Mouse (Mus musculus) G1E-ER4 (cell line): ENCODE measurements around the gene Tjap1. TPM values are rescaled to one million over a fixed set of nuclear protein-coding genes. Genes with fewer than 3 reads are reported as not detected.

ENCODE experiments used
- GATA1 ChIP-seq: IDR thresholded peaks from one replicate; pipeline ENCODE4 v1.8.0; 2012; ENCODE audit warnings: low read length, inconsistent platforms
- polyA plus RNA-seq: library from polyadenylated mRNA; stranded (reverse); fragments of >175 nt; gene quantifications from 2 replicates; pipeline ENCODE4 v1.2.3, GENCODE M21; 2012

Gene Tjap1
- polyA plus RNA-seq, 1 experiment, result 127 TPM

DNA sequence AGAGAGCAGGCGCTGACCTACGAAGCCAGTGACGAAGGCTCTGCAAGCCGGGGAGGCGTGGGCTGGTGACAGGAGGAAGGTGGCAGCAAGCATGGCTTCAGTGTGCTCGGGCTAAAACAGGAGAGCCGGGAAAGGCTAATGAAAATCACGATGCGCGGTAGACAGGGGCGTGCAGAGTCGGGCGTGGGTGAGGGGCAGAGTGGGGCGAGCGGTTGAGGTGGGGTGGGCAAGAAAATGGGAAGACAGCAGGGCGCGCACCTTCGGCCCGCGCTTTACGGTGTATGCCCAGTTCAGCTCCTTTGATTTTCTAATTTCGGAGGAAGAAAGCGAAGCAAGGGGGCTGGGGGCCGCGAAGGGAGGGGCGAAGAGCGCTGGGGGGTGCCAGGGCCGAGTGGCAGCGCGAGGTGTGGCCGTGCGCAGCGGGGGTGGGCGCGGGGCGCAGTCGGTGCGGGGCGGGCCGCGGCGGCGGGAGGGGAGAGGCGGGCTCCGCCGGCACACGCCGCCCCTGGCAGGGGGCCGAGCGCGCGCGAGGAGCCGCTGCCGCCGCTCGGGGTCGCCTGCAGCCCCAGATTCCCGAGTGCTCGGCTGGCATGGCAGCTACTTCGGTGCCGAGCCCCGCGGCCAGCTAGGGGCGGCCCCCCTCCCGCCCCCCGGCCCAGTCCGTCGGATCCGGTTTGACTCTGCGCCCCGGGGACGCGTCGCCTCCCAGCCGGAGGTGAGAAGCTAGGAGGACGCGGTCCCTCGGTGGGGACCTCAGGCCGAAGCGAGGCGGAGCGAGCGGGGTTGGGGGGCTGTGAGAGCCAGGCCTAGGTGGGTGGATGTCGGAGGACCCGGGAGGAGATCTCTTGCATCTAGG lies 14.8 kb upstream of the Tjap1 start, which contains the start of gene Dlk2:
Gene Dlk2, plus strand, starts transcription at position 58 of the 856 bp plus-strand sequence.
- TF ChIP-seq GATA1, result no peak

DNA sequence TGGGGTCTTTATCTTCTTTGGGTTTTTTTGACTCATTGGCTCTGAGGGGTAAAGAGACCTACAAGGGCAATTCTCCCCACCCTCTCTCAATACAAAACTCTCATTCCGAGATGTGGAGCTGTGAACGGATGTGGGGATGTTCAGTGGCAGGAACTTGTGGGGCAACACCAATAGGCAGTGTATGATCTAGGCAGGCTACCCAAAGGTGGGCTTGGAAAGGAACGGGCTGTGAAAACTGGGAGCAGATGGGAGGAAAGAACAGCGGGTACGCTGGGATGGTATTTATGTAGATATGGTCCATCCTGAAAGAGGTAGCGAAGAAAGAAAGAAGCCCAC lies 14.2 kb upstream of the Tjap1 start:
- no peak for TF ChIP-seq GATA1

DNA sequence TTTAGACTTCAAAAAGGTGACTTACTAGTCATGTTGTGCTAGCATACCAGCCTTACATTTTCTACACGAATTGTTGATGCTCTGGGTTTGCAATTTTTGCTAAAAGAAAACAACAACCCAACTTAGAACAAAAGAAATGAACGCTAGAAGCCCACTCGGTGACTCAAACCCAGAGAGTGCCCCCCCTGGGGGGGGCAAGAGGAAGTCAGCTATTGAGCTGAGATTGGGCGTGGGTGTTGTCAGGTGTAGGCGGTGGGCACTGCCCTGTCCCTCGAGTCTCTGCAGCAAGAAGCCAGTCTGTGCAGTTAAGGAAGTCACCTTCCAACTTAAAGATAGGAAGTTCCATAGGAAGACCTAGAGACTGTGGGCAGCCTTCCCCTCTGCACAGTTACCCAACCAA lies 13.8 kb upstream of the Tjap1 start:
- no peak for TF ChIP-seq GATA1

DNA sequence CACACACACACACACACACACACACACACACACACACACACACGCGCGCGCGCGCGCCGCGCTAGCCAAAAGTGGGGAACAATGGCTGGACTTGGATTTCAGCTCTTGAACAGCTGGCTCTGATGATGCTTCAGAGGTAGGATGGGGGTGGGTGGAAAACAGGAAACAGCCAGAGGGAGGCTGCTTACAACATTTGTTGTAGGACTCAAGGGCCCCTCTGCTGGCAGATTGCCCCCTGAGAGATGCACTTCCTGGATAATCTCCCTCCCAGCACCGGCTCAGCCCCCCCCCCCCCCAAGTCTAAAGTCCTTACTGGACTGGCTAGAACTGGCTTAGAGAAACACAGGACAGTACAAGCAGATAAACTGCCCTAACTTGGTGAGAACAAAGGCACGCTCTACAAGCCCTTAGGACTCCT lies 4.9 kb upstream of the Tjap1 start:
- no peak for TF ChIP-seq GATA1

DNA sequence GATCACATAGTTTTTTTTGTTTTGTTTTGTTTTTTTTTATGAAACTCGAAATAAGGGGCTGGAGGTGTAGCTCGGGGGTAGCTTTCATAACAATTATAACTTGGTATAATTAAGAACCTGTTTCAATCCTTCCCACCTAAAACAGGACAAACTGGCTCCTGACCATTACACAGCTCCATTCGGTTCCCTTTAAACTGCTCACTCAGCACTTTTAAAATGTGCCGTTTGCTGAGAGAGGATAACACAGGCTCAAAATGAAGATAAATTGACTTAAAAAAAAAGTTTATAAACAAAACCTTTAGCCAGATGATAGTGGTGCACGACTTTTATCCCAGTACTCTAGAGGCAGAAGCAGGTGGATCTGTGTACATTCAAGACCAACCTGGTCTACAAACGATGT lies 2.6 kb upstream of the Tjap1 start:
- no peak for TF ChIP-seq GATA1

DNA sequence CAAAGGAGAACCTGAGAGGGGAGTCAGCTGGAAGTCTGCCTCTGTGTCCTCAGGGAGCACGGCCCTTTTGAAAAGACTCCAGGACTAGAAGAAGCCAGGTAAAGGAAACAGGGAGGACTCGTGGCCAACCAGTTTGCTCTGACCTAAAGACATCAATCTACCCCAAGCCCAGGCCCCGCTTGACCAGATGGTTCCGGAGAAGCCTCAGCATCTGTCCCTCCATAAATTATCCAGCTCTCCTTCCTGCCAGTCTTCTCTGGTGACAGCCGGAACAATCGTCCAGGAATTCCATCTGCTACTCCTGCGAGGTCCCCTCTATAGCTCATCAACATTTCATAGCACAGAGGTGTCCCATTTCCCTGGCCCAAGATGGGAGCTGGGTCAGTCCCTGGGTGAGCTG lies 1.8 kb upstream of the Tjap1 start:
- no peak for TF ChIP-seq GATA1

DNA sequence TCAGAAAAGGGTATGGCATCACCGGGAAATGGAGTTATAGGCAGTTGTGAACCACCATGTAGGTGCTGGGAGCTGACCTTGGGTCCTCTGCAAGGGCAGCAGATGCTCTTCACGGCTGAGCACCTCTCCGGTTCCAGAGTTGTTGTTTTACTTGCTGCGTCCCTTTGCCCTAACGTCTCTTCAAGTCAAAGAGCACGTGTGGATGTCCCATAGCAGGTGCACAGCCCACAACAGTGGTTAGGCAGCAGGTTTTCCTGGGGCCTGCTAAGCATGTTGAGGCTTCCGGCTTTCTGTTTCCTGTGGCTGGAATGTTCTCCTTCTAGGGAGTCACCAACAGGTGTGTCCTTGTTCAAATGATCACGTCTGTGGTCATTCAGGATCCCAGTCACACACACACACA lies 1.1 kb upstream of the Tjap1 start:
- TF ChIP-seq GATA1, result no peak

DNA sequence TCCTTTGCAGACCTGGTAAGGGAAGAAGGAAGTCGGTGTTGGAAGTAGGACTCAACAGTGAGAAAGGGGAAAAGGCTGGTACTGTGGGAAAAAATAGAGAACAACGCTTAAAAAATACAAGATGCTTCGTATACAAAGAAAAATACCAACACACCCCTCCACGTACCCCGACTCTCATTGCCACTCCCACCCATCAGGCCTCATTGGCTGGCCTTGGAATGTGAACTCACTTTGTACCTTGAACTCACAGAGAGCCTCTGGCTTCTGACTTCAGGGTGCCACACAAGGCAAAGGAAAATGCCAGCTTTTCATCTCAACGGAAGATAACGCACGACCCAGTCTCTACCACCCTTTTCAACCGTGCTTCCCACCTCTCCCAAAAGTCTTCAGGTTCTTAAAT lies 314 bp upstream of the Tjap1 start:
- TF ChIP-seq GATA1, result no peak

DNA sequence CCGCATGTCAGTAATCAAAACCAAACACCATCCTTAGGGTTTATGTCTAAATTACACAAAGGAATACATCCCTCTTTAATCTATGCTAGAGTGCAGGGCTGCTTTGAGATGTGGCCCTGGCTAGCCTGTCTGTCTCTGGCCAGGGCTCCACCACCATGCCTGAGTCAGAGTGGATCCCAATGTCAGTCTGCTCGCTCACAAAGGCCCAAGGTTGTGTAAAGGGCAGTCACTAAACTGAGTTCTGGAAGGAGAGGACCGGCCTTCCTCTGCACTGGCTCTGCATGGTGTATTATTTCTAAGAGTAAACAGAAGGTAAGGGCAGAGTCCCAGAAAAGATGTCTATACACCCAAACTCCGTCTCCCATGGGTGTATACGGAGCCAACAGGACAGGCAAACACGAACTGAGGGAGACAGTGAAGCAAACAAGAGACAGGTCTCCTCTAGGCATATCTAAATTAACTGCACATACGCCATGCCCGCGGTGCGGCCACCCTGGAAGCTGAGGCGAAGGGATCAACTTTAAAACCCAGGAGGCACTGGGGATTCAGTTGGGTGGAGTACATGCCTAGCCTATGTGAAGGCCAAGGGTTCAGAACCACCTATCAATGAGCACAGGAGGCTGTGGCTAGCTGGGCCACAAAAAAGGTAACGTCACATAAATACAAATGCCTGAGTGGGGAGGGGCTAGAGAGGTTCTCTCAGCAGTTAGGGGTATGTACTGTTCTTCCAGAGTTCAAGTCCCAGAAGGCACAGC lies 4.6 kb downstream of the Tjap1 start:
- no peak for TF ChIP-seq GATA1

DNA sequence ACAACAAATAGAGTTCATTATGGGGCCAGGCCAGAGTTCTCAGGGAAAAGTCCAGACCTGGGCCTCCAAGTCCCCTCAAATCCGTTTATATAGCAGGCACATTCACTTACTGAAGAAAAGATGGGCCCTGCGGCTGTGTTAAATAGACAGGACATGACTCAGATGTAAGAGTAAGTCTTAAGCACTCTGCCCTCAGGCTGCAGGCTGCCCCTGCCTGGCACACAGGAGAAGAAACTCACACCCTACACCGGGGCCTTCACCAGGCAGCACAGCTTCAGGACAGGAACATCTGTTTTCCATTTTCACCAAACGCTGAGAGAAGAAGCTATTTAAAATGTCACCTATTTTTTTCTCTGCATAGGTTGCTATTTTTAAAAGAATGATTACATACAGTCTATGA lies 5.2 kb downstream of the Tjap1 start:
- TF ChIP-seq GATA1, result no peak

DNA sequence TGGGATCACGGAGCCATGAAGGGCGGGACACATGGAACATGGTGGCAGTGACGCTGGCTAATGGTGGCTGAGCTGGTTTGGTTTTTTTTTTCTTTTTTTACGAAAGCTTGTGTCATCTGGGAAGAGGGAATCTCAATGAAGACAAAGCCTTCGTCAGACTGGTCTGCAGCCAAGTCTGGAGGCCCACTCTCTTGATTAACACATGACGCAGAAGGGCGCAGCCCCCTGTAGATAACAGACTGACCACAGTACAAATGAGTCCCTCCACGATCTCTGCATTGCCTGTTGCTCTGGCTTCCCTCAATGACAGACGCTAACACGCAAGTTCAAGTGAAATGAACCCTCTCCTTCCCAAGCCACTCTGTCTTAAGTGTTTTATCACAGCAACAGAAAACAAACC lies 7.3 kb downstream of the Tjap1 start:
- no peak for TF ChIP-seq GATA1

DNA sequence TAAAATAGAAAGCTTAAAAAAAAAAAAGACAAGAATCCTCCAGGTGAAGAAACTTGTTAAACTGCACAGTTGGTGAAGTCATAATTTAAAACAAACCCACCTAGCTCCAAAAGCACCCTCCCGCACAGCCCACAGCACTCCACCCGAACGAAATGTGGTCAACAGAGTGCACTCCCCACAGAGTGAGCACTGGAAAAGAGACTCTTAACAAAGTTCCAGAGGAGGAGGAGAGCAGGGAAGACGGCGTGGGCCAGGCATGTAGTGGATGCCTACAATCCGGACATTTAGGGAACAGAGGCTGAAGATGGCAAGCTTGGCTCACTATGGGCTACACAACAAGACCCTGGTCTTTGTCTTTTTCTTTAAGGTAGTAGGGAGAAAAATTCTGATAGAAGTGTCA lies 7.8 kb downstream of the Tjap1 start:
- no peak for TF ChIP-seq GATA1

DNA sequence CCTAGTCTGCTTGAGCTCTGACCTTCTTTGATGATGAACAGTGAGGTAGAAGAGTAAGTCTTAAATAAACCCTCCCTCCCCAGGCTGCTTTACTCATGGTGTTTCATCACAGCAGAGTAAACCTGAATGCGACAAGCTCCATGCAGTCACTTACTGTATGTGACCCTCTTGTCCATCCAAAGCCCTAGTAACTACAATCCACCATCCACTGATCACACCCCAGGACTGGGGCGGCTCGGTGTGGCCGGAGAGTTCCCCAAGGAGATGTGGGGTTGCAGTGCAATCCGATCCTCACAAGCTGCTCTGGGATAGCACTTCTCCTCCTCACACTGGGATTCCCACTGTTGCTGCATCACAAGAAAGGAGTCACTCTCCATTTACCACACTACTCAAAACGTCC lies 8.4 kb downstream of the Tjap1 start:
- no peak for TF ChIP-seq GATA1

DNA sequence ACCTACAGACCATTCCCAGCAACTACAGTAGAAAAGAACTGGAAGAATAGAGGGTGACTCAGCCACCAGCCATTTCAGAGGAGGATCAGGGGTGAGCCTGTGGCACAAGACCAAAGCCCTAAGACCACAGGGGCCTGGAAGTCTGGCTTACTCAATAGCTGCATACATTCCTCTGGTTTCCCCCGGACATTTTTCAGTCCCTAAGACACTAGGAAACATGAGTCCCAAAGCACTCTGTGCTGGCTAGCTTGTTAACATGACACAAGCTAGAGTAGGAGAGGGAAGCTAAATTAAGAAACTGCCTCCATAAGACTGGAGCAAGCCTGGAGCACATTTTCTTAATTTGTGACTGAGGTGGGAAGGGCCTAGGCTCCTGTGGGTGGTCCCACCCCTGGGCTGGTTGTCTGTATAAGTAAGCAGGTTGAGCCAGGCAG lies 9.0 kb downstream of the Tjap1 start:
- no peak for TF ChIP-seq GATA1

DNA sequence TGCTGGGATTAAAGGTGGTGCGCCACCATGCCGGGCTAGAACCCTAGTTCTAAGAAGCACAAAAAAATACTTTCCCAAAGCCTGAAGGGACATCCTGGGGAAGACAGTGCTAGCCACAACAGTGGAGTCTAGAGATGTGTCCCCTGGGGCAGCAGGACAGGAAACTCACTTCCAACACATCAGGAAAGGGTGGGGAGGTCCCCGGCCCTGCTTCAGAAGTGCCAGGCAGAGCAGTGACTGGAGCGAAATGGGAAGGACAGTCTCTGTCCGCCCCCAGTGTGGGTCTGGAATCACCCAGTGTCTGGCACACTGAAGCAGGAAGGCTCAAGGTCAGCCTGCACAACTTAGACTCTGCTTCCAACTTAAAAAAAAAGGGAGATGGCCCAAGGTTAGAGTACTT lies 10.2 kb downstream of the Tjap1 start:
- no peak for TF ChIP-seq GATA1

DNA sequence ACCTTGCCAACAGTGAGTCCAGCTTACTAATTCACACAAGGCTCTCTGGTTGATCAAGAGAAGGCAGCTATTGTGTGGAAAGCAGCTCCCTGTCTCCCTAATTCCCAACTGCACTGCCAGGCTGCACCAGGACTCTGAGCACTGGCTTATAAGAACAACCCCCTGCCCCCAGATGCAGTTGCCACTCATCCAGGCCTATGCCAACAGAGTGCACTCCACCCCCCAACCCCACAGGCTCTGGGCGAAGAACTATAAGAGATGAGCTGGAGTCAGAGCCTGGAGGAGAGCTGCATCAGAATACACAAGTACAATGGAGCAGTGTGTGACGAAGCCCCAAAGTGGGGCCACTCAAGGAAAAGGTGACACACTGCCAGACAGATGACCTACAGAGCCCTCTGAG lies 10.8 kb downstream of the Tjap1 start:
- no peak for TF ChIP-seq GATA1
